Mouse (Mus musculus): Measurements from ENCODE around the gene Kdm4a.

Kdm4a gene

DNA sequence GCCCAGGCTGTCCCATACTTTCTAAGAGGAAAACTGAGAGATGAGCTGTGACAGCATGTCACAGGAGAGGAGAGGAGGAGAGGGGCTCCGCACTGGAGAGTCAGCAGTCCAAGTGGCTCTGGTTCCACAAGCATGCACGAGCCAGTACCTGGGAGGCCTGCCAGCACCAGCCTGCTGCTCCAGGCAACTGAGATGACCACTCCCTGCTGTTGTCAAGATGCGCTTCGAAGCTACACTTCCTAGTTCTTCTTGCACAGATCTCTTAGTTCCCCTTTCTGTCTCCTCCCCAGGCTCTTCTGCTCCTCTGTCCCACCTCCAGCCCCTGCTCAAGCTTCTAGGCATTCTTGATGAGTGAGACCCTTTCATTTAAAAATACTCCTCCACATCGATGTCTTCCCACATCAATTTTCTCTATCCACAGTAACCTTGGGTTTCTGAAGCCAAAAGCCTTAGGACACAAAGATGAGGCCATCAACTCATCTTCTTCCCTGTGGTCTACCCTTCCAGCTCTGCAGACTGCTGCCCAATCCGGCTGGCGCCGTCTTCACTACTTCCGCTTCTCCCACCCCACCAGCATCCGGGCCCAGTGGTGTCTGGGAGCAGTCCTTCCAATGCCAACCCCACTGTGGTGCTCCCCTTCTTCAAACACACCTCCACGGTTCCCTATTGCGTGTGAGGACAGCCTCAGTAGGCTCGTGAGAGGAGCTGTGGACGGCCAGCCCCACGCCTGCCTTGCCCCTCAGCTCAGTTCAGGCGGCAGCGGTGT is 27.6 kb downstream of the Kdm4a start:
- DNase-seq: peak; percentile 44

DNA sequence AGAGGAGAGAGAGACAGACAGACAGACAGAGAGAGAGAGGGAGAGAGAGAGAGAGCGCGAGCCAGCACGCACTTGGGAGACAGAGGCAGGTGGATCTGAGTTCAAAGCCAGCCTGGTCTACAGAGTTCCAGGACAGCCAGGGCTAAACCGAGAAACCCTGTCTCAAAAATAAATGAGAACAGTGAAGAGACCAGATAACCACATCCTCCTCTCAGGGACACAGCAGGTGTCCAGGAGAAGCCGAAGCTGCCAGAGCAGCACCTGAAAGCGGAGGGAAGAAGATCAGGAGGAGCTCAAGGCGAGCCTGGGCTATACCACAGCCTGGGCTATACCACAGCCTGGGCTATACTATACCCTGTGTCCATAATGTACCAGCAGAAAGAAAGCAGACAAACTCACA is 29.0 kb downstream of the Kdm4a start:
- DNase-seq: no peak

DNA sequence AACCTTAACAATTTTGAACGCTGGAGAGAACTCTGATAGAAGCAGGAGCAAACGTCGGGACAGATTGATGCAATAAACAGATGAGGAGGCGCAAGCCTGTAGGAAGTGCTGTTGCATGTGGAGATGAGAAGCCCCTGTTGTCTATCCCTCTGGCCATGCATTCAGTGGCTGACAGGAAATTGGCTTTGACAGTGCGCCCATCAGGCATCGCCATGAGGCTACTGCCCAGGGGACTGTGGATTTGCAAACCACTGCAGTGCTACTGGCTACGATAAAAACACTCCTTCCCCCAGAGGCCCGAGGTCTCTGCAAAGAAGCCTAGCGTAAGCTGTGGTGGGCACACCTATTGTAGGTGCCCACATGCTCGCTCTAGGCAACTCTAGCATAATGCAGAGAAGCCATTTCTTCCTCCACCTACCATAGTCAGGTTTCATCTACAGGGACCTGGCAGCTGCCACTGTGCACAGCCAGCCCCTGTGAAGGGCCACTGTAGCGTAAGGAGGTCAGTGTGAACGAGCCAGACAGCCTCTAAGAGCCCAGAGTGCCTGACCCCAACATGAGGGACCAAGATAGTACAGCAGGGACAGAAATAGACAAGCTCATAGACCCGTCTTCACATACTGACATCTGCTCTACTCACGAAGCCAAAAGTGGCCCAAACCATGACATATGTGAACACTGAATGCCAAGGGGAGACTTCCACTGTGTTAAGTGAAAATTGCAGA is 29.7 kb downstream of the Kdm4a start:
- no peak for DNase-seq

DNA sequence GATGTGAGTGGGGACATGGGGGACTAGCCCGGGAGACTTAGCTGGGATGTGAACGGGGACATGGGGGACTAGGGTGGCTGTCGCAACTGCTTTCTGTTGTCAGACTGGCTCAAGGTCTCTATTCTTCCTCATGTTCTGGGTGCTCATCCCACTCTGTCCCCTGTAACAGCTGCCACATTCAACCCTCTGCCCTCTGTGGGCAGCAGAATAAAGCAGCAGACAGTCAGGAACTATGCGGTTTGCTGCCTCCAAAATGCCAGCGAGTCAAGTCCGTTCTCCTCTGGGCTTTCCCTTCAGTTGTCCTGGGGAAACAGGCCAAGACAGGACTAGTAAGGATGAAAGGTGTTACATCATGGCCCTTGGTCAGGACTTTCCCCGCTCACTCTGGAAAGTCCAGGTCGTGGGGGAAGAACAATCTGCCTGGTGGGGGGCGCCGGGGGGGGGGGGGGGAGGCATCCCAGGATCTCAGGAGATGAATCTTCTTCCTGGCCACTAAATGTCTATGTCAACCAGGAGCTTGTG is 30.7 kb downstream of the Kdm4a start:
- DNase-seq: no peak

DNA sequence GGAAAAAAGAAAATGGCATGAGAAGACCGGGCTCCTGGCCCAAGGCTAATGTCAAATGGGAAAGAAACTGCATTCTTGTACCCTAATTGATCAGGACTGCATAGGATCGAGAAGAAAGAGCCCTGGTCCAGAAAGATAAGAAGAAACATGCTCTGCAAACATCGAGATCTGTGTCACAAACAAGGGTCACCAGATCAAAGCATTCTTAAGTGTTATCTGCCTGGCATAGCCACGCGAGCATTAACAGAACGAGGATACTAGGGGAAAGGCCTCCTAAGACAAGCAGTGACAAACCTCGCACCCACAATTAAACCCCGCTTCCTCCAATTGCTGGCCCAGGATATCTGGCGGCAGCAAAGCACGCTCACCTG is 31.5 kb downstream of the Kdm4a start:
- DNase-seq: no peak

DNA sequence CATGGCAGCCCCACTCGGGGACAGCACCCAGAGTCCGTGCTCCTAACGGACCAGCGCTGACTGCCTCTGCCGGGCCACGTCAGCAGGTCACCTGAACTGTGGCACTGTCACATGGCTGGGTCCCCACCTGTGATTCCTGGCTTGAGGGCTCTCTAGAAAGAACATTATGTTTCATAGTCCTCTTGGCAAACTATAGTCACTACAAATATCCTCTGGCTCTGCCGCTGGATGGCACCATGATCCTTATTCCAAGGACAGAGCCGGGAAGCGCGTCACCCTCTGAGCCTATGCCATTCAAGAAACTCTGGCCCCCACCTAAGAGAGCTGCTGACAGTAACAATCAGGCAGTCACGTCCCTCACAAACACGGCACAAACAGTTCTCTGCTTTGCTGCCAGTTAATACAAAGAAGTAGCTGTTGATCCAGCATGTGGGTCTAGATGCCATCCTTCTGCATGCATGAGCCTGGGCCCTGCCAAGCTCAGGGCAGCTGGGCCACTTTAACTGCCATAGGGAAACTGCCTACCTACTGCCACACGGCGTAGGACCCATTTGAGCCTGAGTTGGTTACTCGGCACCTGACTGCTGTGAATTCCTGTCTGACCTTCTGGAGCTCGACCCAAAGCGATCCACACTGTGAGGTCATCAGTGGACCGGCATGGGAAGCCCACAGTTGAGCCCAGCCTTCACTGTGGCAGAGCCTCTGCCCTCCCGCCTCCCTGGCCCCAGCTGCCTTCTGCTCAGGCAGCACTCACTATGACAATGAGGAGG is 32.1 kb downstream of the Kdm4a start:
- DNase-seq: no peak

DNA sequence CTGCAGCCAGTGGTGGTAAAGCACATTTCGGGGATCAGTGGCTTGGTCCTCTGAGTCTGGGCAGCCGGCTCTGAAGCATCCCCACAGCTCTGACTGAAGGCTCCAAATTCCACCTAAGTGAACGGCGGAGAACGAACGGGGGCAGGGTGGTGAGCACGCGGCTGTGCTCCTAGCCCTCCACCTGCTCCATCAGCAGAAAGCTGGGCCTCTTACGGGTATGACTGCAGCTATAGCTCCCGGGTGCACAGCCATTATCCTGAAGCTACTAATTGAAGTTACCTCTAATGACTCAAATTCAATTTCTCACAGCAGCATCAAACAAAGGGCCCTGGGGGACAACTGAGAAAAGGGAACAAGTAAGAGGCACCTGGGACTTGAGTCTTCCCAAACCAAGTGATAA is 32.8 kb downstream of the Kdm4a start:
- DNase-seq: no peak

DNA sequence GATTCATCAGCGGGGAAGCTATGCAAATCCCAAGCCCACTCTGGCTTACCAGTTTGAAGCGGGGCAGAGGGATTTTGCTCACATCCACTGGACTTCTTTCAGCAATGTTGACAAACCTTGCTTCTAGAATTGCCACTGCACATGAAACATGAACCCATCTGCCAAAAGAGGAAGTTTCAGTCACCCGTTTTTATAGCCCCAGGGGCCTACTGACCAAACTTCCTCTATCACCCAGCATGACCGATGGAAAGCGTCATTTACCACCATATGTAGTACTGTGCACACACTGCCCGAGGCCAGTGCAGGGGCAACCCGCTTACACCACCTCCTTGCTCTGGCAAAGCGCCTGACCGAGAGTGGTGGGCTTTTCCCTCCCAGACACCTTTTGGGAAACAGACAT is 35.5 kb downstream of the Kdm4a start:
- DNase-seq: no peak

DNA sequence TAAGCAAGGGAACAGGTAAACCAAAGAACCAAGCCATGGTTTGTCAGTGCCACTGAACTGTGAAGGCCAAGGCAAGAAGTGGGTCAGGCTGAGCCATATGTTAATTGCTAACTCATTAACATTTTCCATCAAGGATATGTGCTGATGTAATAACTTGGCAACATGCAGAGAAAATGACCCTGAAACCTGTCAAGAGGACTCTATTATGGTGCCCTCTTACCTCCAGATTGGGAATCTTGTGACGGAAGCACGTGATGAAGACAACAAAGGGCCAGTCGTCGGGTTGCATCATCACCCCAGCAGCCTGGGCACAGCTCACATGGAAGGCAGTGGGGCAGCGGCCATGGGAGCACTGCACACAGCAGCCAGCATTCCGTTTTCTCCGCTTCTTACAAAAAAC is 36.2 kb downstream of the Kdm4a start:
- no peak for DNase-seq

DNA sequence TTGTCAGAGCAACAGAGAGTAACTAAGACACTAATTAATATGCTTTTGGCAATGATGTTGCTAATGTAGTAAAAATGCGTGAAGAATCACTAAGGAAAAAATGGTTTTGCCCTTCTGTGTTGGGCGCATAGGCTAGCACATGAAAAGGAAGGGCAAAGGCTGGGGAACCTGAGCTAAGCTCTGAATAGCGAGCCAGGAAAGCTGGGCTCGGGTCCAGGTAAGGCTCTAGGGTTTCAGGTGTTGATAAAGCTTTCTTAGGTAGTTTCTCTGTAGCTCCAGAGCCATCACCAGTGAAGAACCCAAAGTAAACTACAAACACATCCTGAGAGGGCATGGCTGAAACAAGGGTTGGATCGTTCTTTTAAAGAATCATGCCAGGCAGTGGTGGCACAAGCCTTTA is 38.3 kb downstream of the Kdm4a start:
- DNase-seq: no peak

DNA sequence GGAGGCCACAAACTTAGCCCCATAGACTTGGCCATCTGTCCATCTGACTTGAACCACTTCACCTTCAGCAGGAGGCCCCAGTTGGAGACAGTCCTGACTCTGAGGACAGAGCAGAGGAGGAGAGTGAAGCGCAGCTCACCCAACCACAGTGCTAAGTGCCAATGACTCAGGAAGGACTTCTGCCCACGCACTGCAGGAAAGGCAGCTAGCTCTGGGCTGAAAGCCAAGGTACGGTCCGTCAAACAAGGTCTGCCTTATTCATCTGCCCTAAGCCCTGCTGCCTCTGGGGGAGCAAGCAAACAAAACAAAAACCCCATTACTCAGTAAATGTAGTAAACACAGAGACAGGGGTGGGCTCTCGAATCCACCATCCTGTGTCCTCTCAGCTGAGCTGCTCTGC is 41.0 kb downstream of the Kdm4a start:
- DNase-seq: peak; percentile 33

DNA sequence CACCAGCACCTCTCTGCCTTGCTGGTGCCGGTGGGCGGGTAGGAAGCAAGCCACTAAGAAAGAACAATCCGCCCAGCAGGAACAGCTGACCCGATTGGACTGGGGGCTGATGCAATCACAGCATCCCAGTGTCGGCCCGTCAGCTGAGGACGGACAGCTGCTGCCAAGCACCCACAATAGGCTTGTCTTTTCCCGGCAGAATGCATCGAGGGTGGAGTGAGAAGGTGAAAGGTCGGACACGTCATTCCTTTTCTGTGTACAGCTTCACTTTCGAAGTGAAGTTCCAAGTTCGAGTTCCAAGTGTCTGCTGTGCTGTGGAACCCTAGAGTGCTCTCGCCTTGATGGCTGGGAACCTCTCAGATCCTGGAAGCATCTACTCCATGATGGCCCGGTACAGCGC is 42.0 kb downstream of the Kdm4a start:
- DNase-seq: no peak

DNA sequence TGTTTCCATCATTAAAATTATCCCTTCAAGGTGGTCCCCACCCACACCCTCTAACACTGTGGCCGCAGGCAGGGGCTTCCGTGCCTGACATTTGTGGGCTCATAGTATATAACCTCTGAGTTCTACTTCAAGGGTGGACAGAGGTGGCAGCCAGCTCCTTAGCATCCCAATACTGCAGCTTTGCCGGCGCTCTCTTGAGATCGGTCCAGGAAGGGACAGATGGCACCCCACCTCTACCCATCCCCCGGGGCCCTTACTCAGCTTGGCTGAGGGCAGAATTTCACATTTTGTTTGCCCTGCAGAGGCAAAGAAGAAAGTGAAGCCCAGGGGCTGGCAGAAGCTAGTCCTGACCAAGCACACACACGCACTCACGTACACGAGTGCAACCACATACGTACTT is 42.5 kb downstream of the Kdm4a start:
- DNase-seq: no peak

DNA sequence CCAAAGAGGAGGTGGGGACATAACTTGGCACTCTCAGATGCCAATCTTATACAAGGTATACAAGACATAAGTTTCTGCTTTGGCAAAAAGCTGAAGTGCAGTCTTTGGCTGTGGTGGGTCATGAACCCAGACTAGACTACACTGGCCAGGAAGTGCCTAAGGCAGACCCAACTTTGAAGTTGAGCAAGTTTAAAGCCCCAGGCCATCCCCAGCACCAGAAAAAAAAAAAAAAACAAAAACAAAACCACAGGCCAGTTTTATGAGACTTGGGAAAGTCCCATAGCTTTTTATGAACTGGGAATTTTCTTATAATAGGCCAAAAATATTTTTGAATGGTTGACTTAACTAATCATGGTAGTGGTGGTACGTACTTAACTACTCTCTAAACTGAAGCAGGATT is 44.4 kb downstream of the Kdm4a start:
- DNase-seq: no peak

DNA sequence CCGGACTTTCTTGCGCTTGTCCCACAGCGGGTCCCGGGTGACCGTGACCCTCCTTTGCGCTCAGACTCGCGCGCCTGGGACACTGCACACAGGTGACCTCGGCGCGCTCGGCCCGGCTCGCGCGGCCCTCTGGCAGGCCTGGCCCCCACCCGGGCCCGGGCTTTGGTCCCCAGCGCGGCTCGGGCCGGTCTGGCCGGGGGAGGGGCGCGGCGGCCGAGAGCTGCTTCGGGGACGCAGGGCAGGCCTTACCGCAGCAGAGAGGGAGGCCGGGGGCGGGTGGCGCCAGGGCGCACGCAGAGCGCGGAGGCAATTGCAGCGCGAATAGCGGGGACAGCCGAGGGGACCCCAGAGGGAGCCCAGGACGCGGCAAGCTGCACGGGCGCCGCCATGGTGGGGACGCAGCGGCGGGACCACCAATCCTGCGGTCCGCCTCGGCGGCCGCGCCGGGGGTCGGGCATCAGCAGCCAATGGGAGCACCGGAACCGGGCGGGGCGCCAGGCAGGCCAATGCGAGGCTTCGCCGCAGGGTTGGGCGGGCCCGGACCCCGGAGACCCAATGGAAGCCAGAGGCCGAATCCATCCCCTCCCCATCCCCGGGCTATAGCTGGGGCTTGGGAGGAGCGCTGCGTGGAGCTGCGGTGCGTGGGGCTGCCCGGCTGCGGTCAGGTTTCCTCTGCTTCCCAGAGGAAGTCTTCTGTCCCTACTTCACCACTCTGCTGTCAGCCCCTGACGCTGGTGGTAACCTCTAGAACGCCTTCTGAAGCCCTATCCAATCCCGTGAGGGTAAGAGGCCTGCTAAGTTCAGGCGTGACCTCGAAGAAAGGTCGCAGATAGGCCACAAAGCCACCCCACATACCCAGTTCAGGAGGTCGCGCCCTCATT is 45.1 kb downstream of the Kdm4a start, which contains the start of gene St3gal3:
TSS of gene St3gal3 (minus strand) at position 430 of the 881 bp plus-strand sequence.
- peak; percentile 100 for DNase-seq

DNA sequence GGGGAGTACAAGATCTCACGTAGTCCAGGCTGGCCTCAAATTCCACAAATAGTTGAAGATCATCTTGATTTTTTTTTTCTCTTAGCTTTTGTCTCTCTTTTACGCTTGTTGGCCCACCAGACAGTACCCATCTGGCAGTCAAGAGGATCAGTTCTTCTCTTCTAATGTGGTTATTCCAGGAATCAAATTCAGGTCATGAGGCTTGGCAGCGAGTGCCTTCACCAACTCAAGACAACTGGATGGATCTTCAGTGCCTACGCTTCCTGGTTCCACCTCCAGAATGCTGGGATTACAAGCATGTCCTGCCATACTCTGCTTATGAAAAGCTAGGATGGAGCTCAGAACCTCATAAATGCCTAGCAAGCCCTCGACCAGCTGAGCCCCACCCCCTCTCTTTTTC is 48.5 kb downstream of the Kdm4a start:
- no peak for DNase-seq

DNA sequence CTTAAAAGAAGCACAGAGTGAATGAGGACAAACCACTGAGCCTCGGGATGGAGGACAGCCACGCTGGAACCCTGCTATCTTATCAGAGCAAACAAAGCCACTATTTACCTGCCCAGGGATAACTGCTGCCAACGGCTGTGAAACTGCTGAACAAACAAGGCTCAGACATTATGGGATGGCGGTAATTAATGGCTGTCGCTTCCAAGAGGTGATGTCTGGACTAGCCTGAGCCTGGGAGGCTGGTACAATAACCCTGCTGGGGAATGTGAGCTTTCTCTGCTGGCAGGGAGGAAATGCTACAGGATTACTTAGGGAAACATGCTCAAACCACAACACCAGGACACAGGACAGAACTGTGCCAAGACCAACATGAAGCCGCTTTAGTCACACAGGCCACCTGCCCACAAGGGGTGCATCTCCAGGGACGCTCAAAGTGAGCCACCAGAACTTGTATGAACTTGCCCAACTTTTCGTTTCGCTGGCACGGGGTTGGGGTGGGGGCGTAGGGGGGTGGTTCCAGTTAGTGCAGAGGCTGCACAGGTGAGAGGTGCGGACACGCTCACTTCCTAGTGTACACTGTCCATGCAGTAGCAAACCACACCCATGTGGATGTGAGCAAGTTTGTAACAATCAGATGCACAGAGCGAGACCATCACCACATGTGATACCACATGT is 56.7 kb downstream of the Kdm4a start:
- DNase-seq: no peak

DNA sequence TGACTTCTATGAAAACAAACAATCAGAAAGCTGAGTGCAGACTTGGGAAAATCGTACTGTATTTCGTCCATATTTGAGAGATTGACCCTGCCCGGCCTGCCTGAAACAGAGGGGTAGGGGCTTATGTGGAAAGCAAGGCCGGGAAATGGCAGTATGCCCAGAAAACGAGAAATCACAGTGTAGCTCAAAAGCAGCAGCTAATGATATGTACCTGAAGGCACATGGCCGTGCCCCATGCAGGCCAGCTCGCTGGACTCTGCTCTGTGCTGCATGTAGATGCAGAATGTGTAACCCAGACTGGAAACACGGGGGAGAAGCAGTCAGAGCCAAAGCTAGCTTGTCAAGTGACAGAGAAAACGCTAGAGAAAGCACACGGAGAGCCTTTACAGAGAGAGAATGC is 57.8 kb downstream of the Kdm4a start:
- DNase-seq: no peak

DNA sequence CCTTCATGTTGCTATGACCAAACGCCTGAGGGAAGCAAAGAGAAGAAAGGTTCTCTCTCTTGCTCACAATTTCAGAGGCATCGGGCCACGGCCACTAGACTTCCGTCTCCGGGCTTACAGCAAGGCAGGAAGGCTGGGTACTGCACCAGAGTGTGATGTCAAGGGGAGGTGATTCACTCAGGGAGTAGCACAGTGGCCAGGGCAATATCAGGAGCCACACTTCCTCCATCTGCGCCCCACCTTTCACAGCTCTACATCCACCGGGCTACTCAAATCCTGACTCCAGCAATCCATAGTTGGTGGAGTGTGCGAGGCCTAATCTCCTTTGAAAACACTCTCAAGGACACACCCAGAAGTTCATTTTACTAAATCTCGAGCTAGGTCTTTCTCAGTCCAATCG is 62.3 kb downstream of the Kdm4a start:
- no peak for DNase-seq

DNA sequence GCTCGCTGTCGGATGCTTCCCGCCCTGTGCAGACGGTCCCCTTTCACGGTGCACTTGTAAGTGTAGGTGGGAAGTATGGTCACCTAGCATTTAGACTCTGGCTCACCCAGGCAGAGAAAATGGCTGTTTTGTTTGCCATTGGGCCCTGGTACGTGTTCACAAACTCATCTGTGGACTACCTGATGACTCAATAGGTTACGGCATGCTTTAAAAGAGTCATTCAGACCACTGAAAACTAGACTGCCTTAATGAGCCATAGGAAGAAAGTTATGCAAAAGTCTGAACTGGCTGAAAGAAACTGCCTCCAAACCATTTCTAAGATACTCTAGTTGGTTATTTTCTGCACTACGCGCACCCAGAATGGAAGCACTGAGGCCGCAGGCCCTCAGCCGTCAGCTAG is 63.7 kb downstream of the Kdm4a start:
- DNase-seq: no peak

DNA sequence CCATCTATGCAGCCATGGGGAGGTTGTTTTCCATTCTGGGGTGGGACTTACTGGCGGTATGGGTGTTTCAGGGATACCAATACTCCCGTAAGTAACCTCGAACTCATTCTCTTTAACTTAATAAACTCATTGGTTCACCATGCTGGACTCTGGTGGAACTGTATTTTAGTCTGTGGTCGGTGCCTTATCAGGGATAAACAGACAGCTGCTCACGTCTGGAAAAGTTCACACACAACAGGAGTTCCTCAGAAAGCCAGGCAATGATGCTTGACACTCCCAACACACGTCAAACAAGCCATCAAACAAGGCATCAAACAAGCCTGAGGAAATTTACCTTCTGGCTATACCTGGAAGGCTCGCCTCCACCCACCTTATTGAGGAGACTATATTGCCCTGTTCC is 64.7 kb downstream of the Kdm4a start:
- no peak for DNase-seq

DNA sequence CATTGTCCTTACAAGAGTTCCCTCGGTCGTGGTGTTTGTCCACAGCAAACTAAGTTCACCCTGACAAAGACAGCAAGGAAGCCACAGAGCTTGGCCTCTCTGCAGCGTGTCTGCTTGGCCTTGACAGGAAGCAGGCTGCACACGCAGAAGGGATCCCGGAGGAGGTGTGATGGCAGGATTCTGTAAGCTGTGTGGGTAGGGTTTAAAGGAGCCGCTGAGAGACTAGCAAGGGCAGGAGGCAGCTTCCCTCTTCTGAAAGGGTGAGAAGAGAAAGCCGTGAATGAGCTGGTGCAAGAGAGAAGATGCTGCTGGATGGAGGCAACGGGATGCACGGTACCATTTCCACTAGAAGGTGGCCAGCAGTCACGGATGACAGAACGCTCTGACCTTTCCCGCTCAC is 67.2 kb downstream of the Kdm4a start:
- no peak for DNase-seq
